Mouse (Mus musculus) stomach, postnatal 0 days (tissue): ENCODE measurements around the gene Tardbp.

ENCODE experiments used
- CTCF ChIP-seq: IDR thresholded peaks from 2 replicates; pipeline ENCODE4 v1.5.1; 2016; ENCODE audit warnings: antibody characterized with exemption, low read depth, mild to moderate bottlenecking, moderate library complexity
- EP300 ChIP-seq: optimal IDR thresholded peaks from 2 replicates; pipeline ENCODE3; 2016; ENCODE audit warnings: antibody characterized with exemption

- TF ChIP-seq CTCF (no peak), EP300 (no peak)
These were observed 44.6 kb upstream of the Tardbp start for GRCm38 (mm10) chr4:148671230-148671947.
